In the genomic region with DNA sequence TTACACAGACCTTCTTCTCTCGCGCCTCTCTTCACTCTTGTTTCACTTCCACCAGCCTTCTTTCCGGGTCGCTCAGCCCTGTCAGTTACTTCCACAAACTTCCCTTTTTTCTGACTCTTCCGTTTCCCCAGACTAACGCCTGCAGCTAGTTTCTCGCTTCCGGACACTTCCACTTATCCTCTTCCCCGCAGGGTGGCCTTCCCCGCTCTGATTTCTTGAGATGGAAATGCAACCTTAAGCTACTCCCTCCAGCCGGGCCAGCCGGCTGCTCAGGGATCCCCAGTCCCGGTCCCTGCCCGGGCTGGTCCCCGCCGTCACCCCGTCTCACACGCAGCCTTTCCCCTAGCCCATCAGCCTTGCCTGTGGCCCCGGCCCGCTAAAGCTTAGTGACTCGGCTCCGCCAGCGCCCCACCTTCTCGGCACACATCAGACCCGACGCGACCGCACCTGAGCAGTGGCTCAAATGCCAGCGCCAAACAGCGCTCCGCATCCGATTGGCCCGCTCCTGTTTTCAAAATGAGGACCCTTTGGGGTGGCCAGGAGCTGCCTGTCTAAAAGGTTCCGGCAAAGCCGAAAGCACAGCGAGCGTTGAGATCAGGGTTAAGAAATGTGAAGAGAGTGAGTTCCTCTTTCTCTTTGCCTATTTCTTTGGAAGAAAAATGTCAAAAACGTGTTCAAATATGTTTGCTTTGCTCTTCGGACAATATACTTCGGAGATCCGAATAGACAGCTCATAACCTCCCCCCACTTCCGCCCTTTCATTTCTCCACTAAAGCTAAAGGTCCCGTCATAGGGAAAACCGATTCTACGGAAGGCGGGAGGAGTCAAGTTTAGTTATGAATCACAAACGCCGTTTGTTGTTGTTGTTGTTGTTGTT, we compare ENCODE assay signal across 8 mouse cellular contexts. TPM values are rescaled to one million over a fixed set of nuclear protein-coding genes. Genes with fewer than 3 reads are reported as not detected.
A peak's percentile ranks its signal among the peaks of the same experiment; 100 is the strongest.
DNase-seq lines count a peak whose midpoint lies in the region; ATAC-seq lines count a peak whose summit lies in the region.

Gene Arhgap11a (minus strand): TSS at position 417 of the 877 bp plus-strand sequence.

- intact Hi-C loops in left cerebral cortex, postnatal 14 days (cut with DNase I) = no loop called here

- peaks cover 25% of the 10 kb centered on the region for H3K4me1 ChIP-seq in intestine, embryonic 14.5 days (replicated peaks; ENCODE audit: control insufficient read depth, insufficient read depth, low read length)

- DNase-seq in adrenal gland, adult 18-20 months (ENCODE audit: low spot score in 2 of 2) = peak; percentile 84 to 87
- peak; percentile 96 for DNase-seq in embryo, embryonic 11 days
- DNase-seq in gastrocnemius, postnatal 25 days = peak; percentile 76
- DNase-seq in intestine, embryonic 14.5 days (ENCODE audit: low spot score) = peak; percentile 97
- DNase-seq in left cerebral cortex, postnatal 14 days (ENCODE audit: low spot score in 2 of 2) = peak; percentile 92 to 96
- peak; percentile 96 for DNase-seq in mesoderm, embryonic 11.5 days (ENCODE audit: low read depth, low spot score)
- peak; percentile 80 to 82 for DNase-seq in right cerebral cortex, postnatal 36 days (ENCODE audit: low spot score in 2 of 2)
- peak; percentile 94 for DNase-seq in yolk sac, embryonic 10.5 days (ENCODE audit: low spot score)

- peak within 1 kb of the TSS; percentile 87 for H3K27ac ChIP-seq in intestine, embryonic 14.5 days (ENCODE audit: low read depth)

- peak; percentile 96 for ATAC-seq in intestine, embryonic 14.5 days (replicated peaks; ENCODE audit: low FRiP score, low TSS enrichment, low read depth)

- H3K4me3 ChIP-seq in intestine, embryonic 14.5 days (ENCODE audit: low read depth, low read length) = peak within 1 kb of the TSS; percentile 90

- H3K36me3 ChIP-seq in intestine, embryonic 14.5 days (ENCODE audit: control insufficient read depth, insufficient read depth, low read length) = peaks cover 19% of the 10 kb centered on the region

- under 1% methylated on average over 48 of the region's 48 CpGs for WGBS in intestine, embryonic 14.5 days

- peak within 1 kb of the TSS; percentile 73 for H3K9ac ChIP-seq in intestine, embryonic 14.5 days (ENCODE audit: low read length)

- no peaks in the 10 kb centered on the region for H3K9me3 ChIP-seq in intestine, embryonic 14.5 days (ENCODE audit: control insufficient read depth, low read length)

- H3K27me3 ChIP-seq in intestine, embryonic 14.5 days (replicated peaks; ENCODE audit: control insufficient read depth, insufficient read depth, low read length) = no peaks in the 10 kb centered on the region

- H3K4me2 ChIP-seq in intestine, embryonic 14.5 days (ENCODE audit: low read length) = peak within 1 kb of the TSS; percentile 74

RNA-seq across cellular contexts. Expression of gene Arhgap11a, which starts in this region (rescaled TPM):
- 1 to 10 TPM; 1.6 TPM for total RNA-seq in adrenal gland, adult 18-20 months (2021)
- total RNA-seq in gastrocnemius, postnatal 25 days (2021) = 1 to 10 TPM; 1.4 to 1.6 TPM
- polyA plus RNA-seq in intestine, embryonic 14.5 days (2014; fragmentation: Nextera tagmentation; extraction: Ambion mirVana) = 4.7 and 5.2 TPM in 2 replicates
- 1 to 10 TPM; 2.6 to 3.1 TPM for total RNA-seq in left cerebral cortex, postnatal 14 days (2021)

Comparison
In these comparisons a context has a peak if more than half of its experiments do, and no peak if none do; other contexts are left out.
1. Peak in every context shown above with its lines: DNase-seq, ATAC-seq, H3K4me3 ChIP-seq and H3K27ac ChIP-seq.